Mouse (Mus musculus): ENCODE measurements around the gene Cdc42bpb. TPM values are rescaled to one million over a fixed set of nuclear protein-coding genes. Genes with fewer than 3 reads are reported as not detected.

Cdc42bpb gene
- total RNA-seq, 2 experiments from 2014 or later = 138 to 143 TPM

DNA sequence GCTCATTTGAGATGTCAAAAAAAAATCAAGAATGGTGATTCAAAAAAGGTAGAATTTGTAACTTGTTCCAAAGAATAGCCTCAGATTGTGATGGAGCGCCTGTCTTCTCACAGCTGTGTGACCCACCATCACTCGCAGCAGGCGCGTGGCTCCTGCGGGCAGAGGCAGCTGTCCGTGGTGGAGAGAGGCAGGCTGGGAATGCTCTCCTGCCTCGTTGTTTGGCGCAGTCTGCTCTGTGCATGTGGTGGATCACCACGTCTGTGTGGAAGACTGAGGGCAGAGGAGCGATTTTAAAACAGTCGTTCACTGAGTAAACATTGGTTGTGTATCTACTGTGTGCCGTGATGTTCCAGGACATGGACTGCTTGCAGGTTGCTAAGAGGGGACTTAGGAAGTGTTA is 133.8 kb downstream of the Cdc42bpb start:
- no peak for DNase-seq (ENCODE audit: low spot score in 2 of 2)

Other genes with a start within 250 kb of the Cdc42bpb start
- gene Traf3, start 211.3 kb downstream of the Cdc42bpb start, total RNA-seq (2021) = 10 to 100 TPM; 94.1 to 99.9 TPM
- gene 4930595D18Rik, start 193.2 kb downstream of the Cdc42bpb start, total RNA-seq (2021) = not detected
- 10 to 100 TPM; 17.8 to 19.6 TPM for gene Amn, start 106.6 kb downstream of the Cdc42bpb start, total RNA-seq (2021)
- 1 to 10 TPM in 1 of 2 experiments, under 1 TPM in 1; 0.96 to 1.3 TPM for gene Lbhd2, start 29.1 kb upstream of the Cdc42bpb start, total RNA-seq (2021)
- 1 to 10 TPM in 1 of 2 experiments, under 1 TPM in 1; 0.41 to 1.1 TPM for gene Exoc3l4, start 39.3 kb upstream of the Cdc42bpb start, total RNA-seq (2021)
- gene Tnfaip2, start 64.8 kb upstream of the Cdc42bpb start, total RNA-seq (2021) = under 1 TPM; 0.62 to 0.71 TPM
- gene Gm266, start 108.1 kb upstream of the Cdc42bpb start, total RNA-seq (2021) = 1 to 10 TPM; 6.8 to 7.5 TPM
- 100 to 1,000 TPM; 260 to 272 TPM for gene Eif5, start 160.3 kb upstream of the Cdc42bpb start, total RNA-seq (2021)
- 100 to 1,000 TPM; 139 to 153 TPM for gene Mark3, start 196.8 kb upstream of the Cdc42bpb start, total RNA-seq (2021)

All from layer of hippocampus, postnatal 10 days (tissue).